Mouse (Mus musculus) embryonic stem cell, embryonic (primary cell): ENCODE data around the gene Zfp444.

Experiments
- CTCF ChIA-PET, 4 experiments: fragments of 300-600 bp in 2 of 4; fragments of 350-600 bp in 2 of 4; sonication (Branson Sonifier 250); formaldehyde crosslinking; loops; one replicate each; lab custom pipeline; 2022; ENCODE audit warnings: inconsistent platforms in 2 of 4; lab: Charles Lee
- POLR2A ChIA-PET, 4 experiments: fragments of 300-600 bp in 2 of 4; fragments of 350-600 bp in 2 of 4; sonication (Branson Sonifier 250); formaldehyde crosslinking; loops; one replicate each; lab custom pipeline; 2022; ENCODE audit warnings: antibody characterized with exemption in 4 of 4, inconsistent platforms in 1 of 4; lab: Charles Lee

Zfp444 gene

GRCm38 (mm10) chr7:6154164-6154563, 17.9 kb upstream of the Zfp444 start:
- ChIA-PET CTCF (interaction anchor here in 3 of 4 experiments (0.8 to 1.5 kb wide), 4 partner anchors 27 to 40 kb away, joined by 4 to 7 read pairs (median 6); no protein-coding TSS in a partner anchor), POLR2A (interaction anchor here (0.7 to 3.5 kb wide), 16 partner anchors 9 to 40 kb away, joined by 3 to 22 read pairs (median 5); partner anchors contain the start of gene Zfp444 (in 3 of the 4))

- CTCF ChIA-PET, result interaction anchor here in 3 of 4 experiments (0.7 to 2.6 kb wide), 11 partner anchors 19 to 1343 kb away, joined by 3 to 10 read pairs (median 5); partner anchors contain the start of gene Ube2s (in 1 of the 3)
- POLR2A ChIA-PET, result interaction anchor here (0.7 to 4.5 kb wide), 55 partner anchors 8 to 1453 kb away, joined by 3 to 81 read pairs (median 5); partner anchors contain the start of genes Zfp444 (in 4 of the 4), Zfp78 (in 3 of the 4), Fiz1 (in 1 of the 4) and Gm44973 (in 1 of the 4)
Measured at GRCm38 (mm10) chr7:6155031-6155872, 16.8 kb upstream of the Zfp444 start.

- CTCF ChIA-PET, result interaction anchor here in 3 of 4 experiments (0.7 to 2.6 kb wide), 8 partner anchors 19 to 1344 kb away, joined by 3 to 10 read pairs (median 6); partner anchors contain the start of gene Ube2s (in 1 of the 3)
- POLR2A ChIA-PET, result interaction anchor here (0.6 to 4.5 kb wide), 57 partner anchors 8 to 1454 kb away, joined by 3 to 81 read pairs (median 5); partner anchors contain the start of genes Zfp444 (in 4 of the 4), Zfp78 (in 3 of the 4), Fiz1 (in 1 of the 4) and Gm44973 (in 1 of the 4)
Measured at GRCm38 (mm10) chr7:6155901-6156411, 16.1 kb upstream of the Zfp444 start, which contains the start of gene Zfp787. Gene Zfp787 (minus strand): TSS chr7:6155997.

GRCm38 (mm10) chr7:6156901-6157472, 15.0 kb upstream of the Zfp444 start:
- ChIA-PET CTCF (interaction anchor here in 2 of 4 experiments (0.6 to 2.6 kb wide), 5 partner anchors 14 to 105 kb away, joined by 3 to 10 read pairs (median 4); no protein-coding TSS in a partner anchor), POLR2A (interaction anchor here (0.7 to 4.5 kb wide), 22 partner anchors 8 to 572 kb away, joined by 4 to 81 read pairs (median 5); partner anchors contain the start of genes Zfp444 (in 4 of the 4) and Zfp78 (in 1 of the 4))

- ChIA-PET POLR2A (interaction anchor here in 2 of 4 experiments (0.7 to 4.5 kb wide), 10 partner anchors 7 to 1406 kb away, joined by 3 to 81 read pairs (median 8); partner anchors contain the start of gene Zfp444 (in 2 of the 2)), CTCF (interaction anchor here in 2 of 4 experiments (0.6 to 2.6 kb wide), 7 partner anchors 14 to 1224 kb away, joined by 3 to 10 read pairs (median 4); no protein-coding TSS in a partner anchor)
Measured at GRCm38 (mm10) chr7:6157479-6157878, 14.5 kb upstream of the Zfp444 start.

GRCm38 (mm10) chr7:6159604-6160003, 12.4 kb upstream of the Zfp444 start:
- CTCF ChIA-PET, result no interaction called here
- POLR2A ChIA-PET, result interaction anchor here in 3 of 4 experiments (0.7 to 4.5 kb wide), 5 partner anchors 12 to 100 kb away, joined by 3 to 81 read pairs (median 5); partner anchors contain the start of gene Zfp444 (in 2 of the 3)

GRCm38 (mm10) chr7:6161541-6161940, 10.5 kb upstream of the Zfp444 start:
- ChIA-PET CTCF (interaction anchor here in 1 of 4 experiments (1.0 kb wide), 1 partner anchor 13 kb away, joined by 3 read pairs; no protein-coding TSS in a partner anchor), POLR2A (interaction anchor here in 1 of 4 experiments (0.9 to 1.3 kb wide), 2 partner anchors 11 to 1349 kb away, joined by 3 to 13 read pairs; partner anchors contain the start of gene Zfp444)

GRCm38 (mm10) chr7:6162172-6162571, 9.9 kb upstream of the Zfp444 start:
- POLR2A ChIA-PET, result interaction anchor here in 3 of 4 experiments (0.9 to 1.3 kb wide), 5 partner anchors 10 to 1349 kb away, joined by 3 to 13 read pairs (median 4); partner anchors contain the start of genes Zfp444 (in 3 of the 3) and Zfp78 (in 1 of the 3)
- CTCF ChIA-PET, result no interaction called here

GRCm38 (mm10) chr7:6164671-6165070, 7.4 kb upstream of the Zfp444 start:
- POLR2A ChIA-PET, result interaction anchor here in 2 of 4 experiments (0.7 to 2.8 kb wide), 11 partner anchors 8 to 59 kb away, joined by 3 to 21 read pairs (median 4); partner anchors contain the start of genes Zfp787 (in 2 of the 2) and Zfp444 (in 1 of the 2)
- CTCF ChIA-PET, result interaction anchor here in 3 of 4 experiments (0.5 to 1.6 kb wide), 7 partner anchors 8 to 94 kb away, joined by 3 to 6 read pairs (median 3); no protein-coding TSS in a partner anchor

GRCm38 (mm10) chr7:6169403-6169802, 2.6 kb upstream of the Zfp444 start:
- ChIA-PET CTCF (interaction anchor here in 2 of 4 experiments (0.5 to 0.7 kb wide), 3 partner anchors 14 to 1874 kb away, joined by 3 to 5 read pairs (median 4); partner anchors contain the start of gene Zfp28 (in 1 of the 2)), POLR2A (interaction anchor here in 3 of 4 experiments (0.6 to 2.7 kb wide), 6 partner anchors 11 to 1155 kb away, joined by 3 to 11 read pairs (median 4); no protein-coding TSS in a partner anchor)

GRCm38 (mm10) chr7:6170391-6170790, 1.6 kb upstream of the Zfp444 start:
- ChIA-PET CTCF (interaction anchor here in 2 of 4 experiments (1.1 to 2.4 kb wide), 3 partner anchors 13 to 43 kb away, joined by 3 to 14 read pairs (median 6); no protein-coding TSS in a partner anchor), POLR2A (interaction anchor here (0.6 to 6.2 kb wide), 11 partner anchors 12 to 1108 kb away, joined by 3 to 32 read pairs (median 5); partner anchors contain the start of genes Zfp787 (in 2 of the 4) and U2af2 (in 1 of the 4))

- ChIA-PET POLR2A (interaction anchor here (0.6 to 6.2 kb wide), 20 partner anchors 9 to 1108 kb away, joined by 3 to 81 read pairs (median 4); partner anchors contain the start of genes Zfp787 (in 3 of the 4) and U2af2 (in 1 of the 4)), CTCF (interaction anchor here in 2 of 4 experiments (0.7 to 2.4 kb wide), 7 partner anchors 14 to 1045 kb away, joined by 3 to 14 read pairs (median 4); partner anchors contain the start of genes Rasl2-9 (in 1 of the 2) and Zfp78 (in 1 of the 2))
Measured at GRCm38 (mm10) chr7:6170871-6171270, 1.2 kb upstream of the Zfp444 start.

- POLR2A ChIA-PET, result interaction anchor here (0.7 to 6.2 kb wide), 43 partner anchors 9 to 1271 kb away, joined by 3 to 81 read pairs (median 5); partner anchors contain the start of genes Zfp787 (in 4 of the 4), U2af2 (in 2 of the 4), Gm44973 (in 1 of the 4) and Zfp667 (in 1 of the 4)
- CTCF ChIA-PET, result interaction anchor here (0.6 to 2.4 kb wide), 16 partner anchors 12 to 1046 kb away, joined by 3 to 14 read pairs (median 4); partner anchors contain the start of genes Rasl2-9 (in 1 of the 4) and Zfp78 (in 1 of the 4)
Measured at GRCm38 (mm10) chr7:6171444-6172005, 501 bp upstream of the Zfp444 start.

- POLR2A ChIA-PET, result interaction anchor here (0.5 to 6.2 kb wide), 61 partner anchors 8 to 1420 kb away, joined by 3 to 81 read pairs (median 5); partner anchors contain the start of genes Zfp787 (in 4 of the 4), Zfp667 (in 2 of the 4), Fiz1 (in 1 of the 4) and Galp (in 1 of the 4)
- CTCF ChIA-PET, result interaction anchor here (0.6 to 2.8 kb wide), 15 partner anchors 9 to 268 kb away, joined by 3 to 14 read pairs (median 4); no protein-coding TSS in a partner anchor
Measured at GRCm38 (mm10) chr7:6172674-6173244, 733 bp downstream of the Zfp444 start.

GRCm38 (mm10) chr7:6173872-6174271, 1.8 kb downstream of the Zfp444 start:
- ChIA-PET CTCF (interaction anchor here (0.7 to 3.2 kb wide), 15 partner anchors 13 to 219 kb away, joined by 3 to 25 read pairs (median 4); partner anchors contain the start of genes Zfp667 (in 1 of the 4) and Zfp787 (in 1 of the 4)), POLR2A (interaction anchor here in 2 of 4 experiments (0.6 to 6.2 kb wide), 14 partner anchors 10 to 554 kb away, joined by 3 to 32 read pairs (median 5); partner anchors contain the start of genes Zfp787 (in 2 of the 2) and Zfp78 (in 1 of the 2))
